In genomic region chr7:34392335-34392734, GRCm38 (mm10) we compare ENCODE assay signal across 12 mouse cellular contexts. TPM values are rescaled to one million over a fixed set of nuclear protein-coding genes. Genes with fewer than 3 reads are reported as not detected.
DNase-seq lines count a peak whose midpoint lies in the region; ATAC-seq lines count a peak whose summit lies in the region.
"Had no signal": no experiment of that assay in that cellular context is flagged by ENCODE, and none has a peak within 500 bp of the region (broad histone marks: within the 10 kb centered on the region; RNA-seq: fewer than 3 reads in every experiment).

No protein-coding gene starts in this region.

- no peak overlapping the region for H3K27ac ChIP-seq in heart, embryonic 12.5 days (ENCODE audit: poor library complexity, severe bottlenecking)
- H3K27ac ChIP-seq: intestine, embryonic 15.5 days had no signal

- no peaks in the 10 kb centered on the region for H3K9me3 ChIP-seq in heart, embryonic 12.5 days (replicated peaks)
- H3K9me3 ChIP-seq: intestine, embryonic 15.5 days had no signal

- no peak overlapping the region for H3K4me2 ChIP-seq in heart, embryonic 12.5 days
- H3K4me2 ChIP-seq: intestine, embryonic 15.5 days had no signal

- no peak overlapping the region for H3K9ac ChIP-seq in heart, embryonic 12.5 days
- H3K9ac ChIP-seq: intestine, embryonic 15.5 days had no signal

- DNase-seq in heart, adult 11 months = peak; percentile 68
- peak; percentile 46 for DNase-seq in left cerebral cortex, postnatal 4 days
- DNase-seq in left cerebral cortex, adult 8-10 months (ENCODE audit: low spot score in 2 of 2) = no peak
- DNase-seq in B cell, adult 2 months = peak; percentile 28 to 43
- DNase-seq in NIH3T3 (ENCODE audit: low read depth) = peak; percentile 55
- DNase-seq in frontal cortex, postnatal 25 days (ENCODE audit: low spot score in 2 of 2) = no peak
- no peak for DNase-seq in thymus, adult 18-20 months
- DNase-seq: heart, postnatal 36 days had no signal

- H3K4me3 ChIP-seq in heart, embryonic 12.5 days = no peak overlapping the region
- H3K4me3 ChIP-seq: intestine, embryonic 15.5 days; myocyte had no signal

- WGBS in heart, embryonic 12.5 days = 67% methylated on average over 4 of the region's 4 CpGs

- no peak for ATAC-seq in heart, embryonic 12.5 days (ENCODE audit: insufficient number of reproducible peaks, low FRiP score)
- ATAC-seq: forebrain, embryonic 16.5 days; intestine, embryonic 15.5 days had no signal

- H3K27me3 ChIP-seq in heart, embryonic 12.5 days (replicated peaks) = no peaks in the 10 kb centered on the region
- H3K27me3 ChIP-seq: intestine, embryonic 15.5 days had no signal

- peaks cover 17% of the 10 kb centered on the region for H3K4me1 ChIP-seq in heart, embryonic 12.5 days (replicated peaks)

- intact Hi-C loops in left cerebral cortex, postnatal 4 days (cut with DNase I) = no loop called here

- H3K36me3 ChIP-seq in heart, embryonic 12.5 days = no peaks in the 10 kb centered on the region
- H3K36me3 ChIP-seq: intestine, embryonic 15.5 days had no signal

RNA-seq across cellular contexts. Expression of gene Lsm14a, which starts 0.8 kb away (rescaled TPM):
- polyA plus RNA-seq in heart, embryonic 12.5 days (2016; fragmentation: Nextera tagmentation; extraction: Ambion mirVana) = 80.3 and 82.9 TPM in 2 replicates
- 10 to 100 TPM; 65.5 to 81.3 TPM for total RNA-seq in left cerebral cortex, postnatal 4 days (2021)
- 100 to 1,000 TPM in 1 of 4 experiments, 10 to 100 TPM in 3; 85.2 to 104 (median 92.3) TPM for total RNA-seq in left cerebral cortex, adult 8-10 months (2022)

Comparison
In these comparisons a context has a peak if more than half of its experiments do, and no peak if none do; other contexts are left out.
1. DNase-seq: peak in heart, adult 11 months (single experiment), left cerebral cortex, postnatal 4 days (single experiment), B cell, adult 2 months (2 of 2) and NIH3T3 (single experiment); none in left cerebral cortex, adult 8-10 months (0 of 2), frontal cortex, postnatal 25 days (0 of 2) and thymus, adult 18-20 months (0 of 2).